13 mouse cellular contexts compared by ENCODE assay signal in genomic region chr8:46799706-46800105, GRCm38 (mm10).
DNase-seq lines count a peak whose midpoint lies in the region; ATAC-seq and TF ChIP-seq lines count a peak whose summit lies in the region.
"Had no signal": no experiment of that assay in that cellular context is flagged by ENCODE, and none has a peak within 500 bp of the region (broad histone marks: within the 10 kb centered on the region; RNA-seq: fewer than 3 reads in every experiment).

No protein-coding gene starts in this region.

- no peaks in the 10 kb centered on the region; the same call in none of the 2 replicates for H3K36me3 ChIP-seq in kidney, adult 2 months (ENCODE audit: control insufficient read depth, insufficient read depth, low read length)
- H3K36me3 ChIP-seq in kidney, postnatal 0 days (ENCODE audit: insufficient read depth, low read length): 0 out of 2 replicates have a peak, but pooled peaks cover 10% of the 10 kb centered on the region
- H3K36me3 ChIP-seq in myocyte (ENCODE audit: control insufficient read depth, insufficient read depth): peaks cover 16% of the 10 kb centered on the region
- no peaks in the 10 kb centered on the region for H3K36me3 ChIP-seq in forebrain, embryonic 16.5 days (ENCODE audit: control insufficient read depth, insufficient read depth)

- peak; percentile 91 for DNase-seq in kidney, adult 2 months
- no peak for DNase-seq in kidney, postnatal 4 days
- peak; percentile 27 to 35 for DNase-seq in adrenal gland, postnatal 36 days
- peak; percentile 45 for DNase-seq in kidney, postnatal 0 days (ENCODE audit: low spot score)
- DNase-seq in left cerebral cortex, postnatal 36 days (ENCODE audit: low spot score in 2 of 2): no peak
- no peak for DNase-seq in retina, postnatal 1 day
- DNase-seq: embryo, embryonic 11 days; heart, adult 11 months; heart, postnatal 4 days; left cerebral cortex, postnatal 4 days had no signal

- TF ChIP-seq POLR2A in kidney, adult 2 months (IDR thresholded peaks at IDR 0.05; ENCODE audit: low read depth, low read length): no peak
- no peak for TF ChIP-seq POLR2A in myocyte (IDR thresholded peaks at IDR 0.05; ENCODE audit: insufficient read length, low read depth)

- peaks cover 17% of the 10 kb centered on the region for H3K4me1 ChIP-seq in kidney, adult 2 months (ENCODE audit: control insufficient read depth, insufficient read depth, low read length)
- 0 out of 2 replicates have a peak, but pooled peaks cover 4% of the 10 kb centered on the region for H3K4me1 ChIP-seq in kidney, postnatal 0 days (replicated peaks; ENCODE audit: insufficient read depth, low read length)
- H3K4me1 ChIP-seq in forebrain, embryonic 16.5 days (replicated peaks; ENCODE audit: control insufficient read depth, insufficient read depth, low read length): no peaks in the 10 kb centered on the region
- H3K4me1 ChIP-seq: forebrain, embryonic 13.5 days had no signal

- no peak overlapping the region for H3K4me2 ChIP-seq in kidney, postnatal 0 days (ENCODE audit: low read length)
- H3K4me2 ChIP-seq in myocyte (ENCODE audit: low read depth): no peak overlapping the region
- H3K4me2 ChIP-seq in forebrain, embryonic 16.5 days (ENCODE audit: low read length): no peak overlapping the region
- H3K4me2 ChIP-seq: forebrain, embryonic 13.5 days had no signal

- 3% methylated on average over 2 of the region's 2 CpGs for WGBS in kidney, adult 2 months
- 27% methylated on average over 2 of the region's 2 CpGs for WGBS in kidney, postnatal 0 days
- WGBS in forebrain, embryonic 16.5 days: 74% methylated on average over 2 of the region's 2 CpGs

- H3ac ChIP-seq in myocyte (ENCODE audit: control insufficient read depth, insufficient read length): no peak overlapping the region

- H3K4me3 ChIP-seq in kidney, adult 2 months (ENCODE audit: insufficient read depth, low read depth, low read length): no peak overlapping the region
- no peak overlapping the region for H3K4me3 ChIP-seq in kidney, postnatal 0 days (replicated peaks; ENCODE audit: low read depth, low read length)
- H3K4me3 ChIP-seq in myocyte: no peak overlapping the region
- no peak overlapping the region for H3K4me3 ChIP-seq in forebrain, embryonic 16.5 days (replicated peaks; ENCODE audit: low read length)
- H3K4me3 ChIP-seq: forebrain, embryonic 13.5 days had no signal

- no peaks in the 10 kb centered on the region for H3K27me3 ChIP-seq in kidney, adult 2 months (replicated peaks; ENCODE audit: control insufficient read depth, insufficient read depth, low read length)
- no peaks in the 10 kb centered on the region for H3K27me3 ChIP-seq in kidney, postnatal 0 days (ENCODE audit: insufficient read depth, low read length)
- no peaks in the 10 kb centered on the region for H3K27me3 ChIP-seq in myocyte (ENCODE audit: control insufficient read depth, insufficient read depth, insufficient read length)
- no peaks in the 10 kb centered on the region for H3K27me3 ChIP-seq in forebrain, embryonic 16.5 days (replicated peaks; ENCODE audit: control insufficient read depth, insufficient read depth, low read length)
- H3K27me3 ChIP-seq: forebrain, embryonic 13.5 days had no signal

- no peak overlapping the region for H3K27ac ChIP-seq in kidney, adult 2 months (ENCODE audit: insufficient read depth, low read depth, low read length)
- H3K27ac ChIP-seq in kidney, postnatal 0 days: no peak overlapping the region
- no peak overlapping the region for H3K27ac ChIP-seq in forebrain, embryonic 16.5 days (ENCODE audit: low read length)
- H3K27ac ChIP-seq: forebrain, embryonic 13.5 days had no signal

- no peak for TF ChIP-seq CTCF in kidney, adult 2 months (conservative IDR thresholded peaks at IDR 0.05; ENCODE audit: insufficient read depth, insufficient read length, low read depth, low read length)
- no peak for TF ChIP-seq CTCF in kidney, postnatal 0 days (IDR thresholded peaks at IDR 0.05; ENCODE audit: low read depth)

- ATAC-seq in kidney, postnatal 0 days (replicated peaks; ENCODE audit: low FRiP score, low read depth): no peak; the same call in 1 of the 2 replicates
- ATAC-seq in forebrain, embryonic 16.5 days: no peak
- ATAC-seq: forebrain, embryonic 13.5 days had no signal

- intact Hi-C loops in left cerebral cortex, postnatal 36 days (cut with DNase I): no loop called here

- no peaks in the 10 kb centered on the region for H3K9me3 ChIP-seq in kidney, postnatal 0 days (replicated peaks; ENCODE audit: low read length)
- no peaks in the 10 kb centered on the region for H3K9me3 ChIP-seq in forebrain, embryonic 16.5 days (ENCODE audit: control insufficient read depth, low read length)
- H3K9me3 ChIP-seq: forebrain, embryonic 13.5 days had no signal

- H3K79me2 ChIP-seq in myocyte (ENCODE audit: control insufficient read depth, insufficient read depth): peaks cover 22% of the 10 kb centered on the region

- H3K9ac ChIP-seq in kidney, postnatal 0 days (ENCODE audit: low read depth, low read length): no peak overlapping the region
- H3K9ac ChIP-seq in forebrain, embryonic 16.5 days (replicated peaks; ENCODE audit: low read depth, low read length): no peak overlapping the region
- H3K9ac ChIP-seq: forebrain, embryonic 13.5 days had no signal

TF ChIP-seq in myocyte, 11 proteins besides CTCF, POLR2A, EP300 and RAD21:
- TF ChIP-seq USF1 (IDR thresholded peaks at IDR 0.05; ENCODE audit: low read depth): peak; percentile 45
- TF ChIP-seq TCF12 (IDR thresholded peaks at IDR 0.05; ENCODE audit: insufficient read depth, poor library complexity, severe bottlenecking): no peak
TF ChIP-seq in myocyte: peak in this region for 1.

Comparison
In these comparisons a context has a peak if more than half of its experiments do, and no peak if none do; other contexts are left out.
1. DNase-seq: peak in kidney, adult 2 months (single experiment), adrenal gland, postnatal 36 days (2 of 2) and kidney, postnatal 0 days (single experiment); none in kidney, postnatal 4 days (0 of 2), left cerebral cortex, postnatal 36 days (0 of 2) and retina, postnatal 1 day (single experiment).